In genomic region chr13:96702567-96703278, GRCm38 (mm10) we compare ENCODE assay signal across 24 mouse cellular contexts. TPM values are rescaled to one million over a fixed set of nuclear protein-coding genes. Genes with fewer than 3 reads are reported as not detected.
DNase-seq lines count a peak whose midpoint lies in the region; ATAC-seq and TF ChIP-seq lines count a peak whose summit lies in the region.
"Had no signal": no experiment of that assay in that cellular context is flagged by ENCODE, and none has a peak within 500 bp of the region (broad histone marks: within the 10 kb centered on the region; RNA-seq: fewer than 3 reads in every experiment).

No protein-coding gene starts in this region.

- H3K36me3 ChIP-seq in lung, embryonic 14.5 days (ENCODE audit: insufficient read depth) = no peaks in the 10 kb centered on the region
- H3K36me3 ChIP-seq: embryonic facial prominence, embryonic 12.5 days; heart, embryonic 12.5 days; hindbrain, embryonic 10.5 days had no signal

- no peak for ATAC-seq in lung, embryonic 14.5 days (ENCODE audit: insufficient read depth)
- ATAC-seq: activated CD4-positive, CD25-positive, alpha-beta regulatory T cell, adult 4 months had no signal

- peak; percentile 21 for DNase-seq in lung, embryonic 14.5 days
- DNase-seq in lung, postnatal 10 days = no peak
- peak; percentile 23 for DNase-seq in ZHBTc4 (ENCODE audit: low read depth, low spot score)
- DNase-seq in lung, postnatal 25 days (ENCODE audit: low spot score) = peak; percentile 23
- DNase-seq in urinary bladder, postnatal 14 days (ENCODE audit: low spot score) = no peak
- DNase-seq in adrenal gland, adult 2 months = no peak
- no peak for DNase-seq in spleen, postnatal 36 days (ENCODE audit: low spot score in 2 of 2)
- DNase-seq: adrenal gland, postnatal 25 days; cerebellum, adult 18-20 months; cerebellum, postnatal 10 days; embryo, embryonic 11 days; gastrocnemius, adult 2 months; gastrocnemius, postnatal 25 days had no signal

- no peak for TF ChIP-seq CTCF in lung, embryonic 14.5 days (IDR thresholded peaks at IDR 0.05; ENCODE audit: low read depth)

- WGBS in lung, embryonic 14.5 days = 58% methylated on average over 9 of the region's 9 CpGs

- H3K9me3 ChIP-seq in lung, embryonic 14.5 days (ENCODE audit: low read depth, low read length) = no peaks in the 10 kb centered on the region
- H3K9me3 ChIP-seq: embryonic facial prominence, embryonic 12.5 days; G1E; heart, embryonic 12.5 days; hindbrain, embryonic 10.5 days had no signal

- H3K4me3 ChIP-seq in lung, embryonic 14.5 days (ENCODE audit: low read depth, low read length) = no peak overlapping the region
- H3K4me3 ChIP-seq: embryonic facial prominence, embryonic 12.5 days; gastrocnemius, adult 2 months; heart, embryonic 12.5 days; hindbrain, embryonic 10.5 days had no signal

- H3K9ac ChIP-seq in lung, embryonic 14.5 days = no peak overlapping the region
- H3K9ac ChIP-seq: embryonic facial prominence, embryonic 12.5 days; heart, embryonic 12.5 days; hindbrain, embryonic 14.5 days had no signal

- no peaks in the 10 kb centered on the region for H3K27me3 ChIP-seq in lung, embryonic 14.5 days (ENCODE audit: insufficient read depth, low read length)
- H3K27me3 ChIP-seq: embryonic facial prominence, embryonic 12.5 days; heart, embryonic 12.5 days had no signal

- 0 out of 2 replicates have a peak overlapping the region, but pooled peaks have one; percentile 0 for H3K4me2 ChIP-seq in lung, embryonic 14.5 days
- H3K4me2 ChIP-seq: embryonic facial prominence, embryonic 12.5 days; heart, embryonic 12.5 days; hindbrain, embryonic 14.5 days had no signal

- no peak overlapping the region for H3K27ac ChIP-seq in lung, embryonic 14.5 days (ENCODE audit: low read depth)
- H3K27ac ChIP-seq: embryonic facial prominence, embryonic 12.5 days; gastrocnemius, adult 2 months; hindbrain, embryonic 10.5 days; hindbrain, embryonic 14.5 days had no signal

- H3K4me1 ChIP-seq in lung, embryonic 14.5 days (ENCODE audit: insufficient read depth) = no peaks in the 10 kb centered on the region
- H3K4me1 ChIP-seq: embryonic facial prominence, embryonic 12.5 days; heart, embryonic 12.5 days; hindbrain, embryonic 10.5 days had no signal

RNA-seq across cellular contexts. Expression of gene Hmgcr, which starts 32.0 kb away (rescaled TPM):
- 73.8 and 75.0 TPM in 2 replicates for polyA plus RNA-seq in lung, embryonic 14.5 days (2014; fragmentation: Nextera tagmentation; extraction: Ambion mirVana)
- total RNA-seq in adrenal gland, adult 2 months (2021) = 100 to 1,000 TPM in 1 of 2 experiments, 10 to 100 TPM in 1; 33.6 to 276 TPM
- polyA plus RNA-seq in adrenal gland, adult 2 months (2012; rRNA removed) = 16.3 and 40.0 TPM in 2 replicates

RNA-seq across cellular contexts. Expression of gene Ankrd31, which starts 45.3 kb away (rescaled TPM):
- not detected in 2 replicates for polyA plus RNA-seq in lung, embryonic 14.5 days (2014; fragmentation: Nextera tagmentation; extraction: Ambion mirVana)
- under 1 TPM in 1 of 2 experiments, not detected in 1; 0.17 TPM for total RNA-seq in adrenal gland, adult 2 months (2021)
- polyA plus RNA-seq in adrenal gland, adult 2 months (2012; rRNA removed) = not detected in 2 replicates
- total RNA-seq: adrenal gland, postnatal 25 days; gastrocnemius, adult 2 months; gastrocnemius, postnatal 25 days; granulocyte monocyte progenitor cell, adult 5-6 weeks; heart, adult 8-10 months; heart, postnatal 25 days had no signal
- polyA plus RNA-seq: embryonic facial prominence, embryonic 12.5 days; forebrain, embryonic 11.5 days; G1E; heart, embryonic 12.5 days; heart, embryonic 16.5 days; hindbrain, embryonic 10.5 days; hindbrain, embryonic 14.5 days had no signal

Comparison
In these comparisons a context has a peak if more than half of its experiments do, and no peak if none do; other contexts are left out.
1. DNase-seq: peak in lung, embryonic 14.5 days (single experiment), ZHBTc4 (single experiment) and lung, postnatal 25 days (single experiment); none in lung, postnatal 10 days (single experiment), urinary bladder, postnatal 14 days (single experiment), adrenal gland, adult 2 months (single experiment) and spleen, postnatal 36 days (0 of 2).